28 mouse cellular contexts compared by ENCODE assay signal in the genomic region with DNA sequence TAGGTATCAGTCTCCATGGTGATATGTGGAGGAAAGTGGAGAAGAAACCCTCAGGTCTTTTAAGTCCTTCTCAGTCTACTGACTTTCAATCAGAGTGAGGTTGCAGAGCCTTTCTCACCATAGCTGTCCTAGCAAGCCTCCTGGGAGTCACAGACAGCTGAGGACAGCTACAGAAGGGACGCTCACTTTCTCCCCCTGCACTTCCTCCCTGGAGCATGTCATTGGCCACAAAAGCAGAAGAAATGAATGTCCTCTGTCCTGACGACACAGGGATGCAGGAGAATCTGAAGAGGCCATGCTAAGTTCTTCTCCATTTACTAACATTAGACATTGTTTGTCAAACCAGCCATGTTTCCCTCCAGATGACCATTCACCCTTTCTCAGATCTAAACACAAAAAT.
DNase-seq lines count a peak whose midpoint lies in the region; ATAC-seq and TF ChIP-seq lines count a peak whose summit lies in the region.
"Had no signal": no experiment of that assay in that cellular context is flagged by ENCODE, and none has a peak within 500 bp of the region (broad histone marks: within the 10 kb centered on the region; RNA-seq: fewer than 3 reads in every experiment).

No protein-coding gene starts in this region.

- peaks cover 6% of the 10 kb centered on the region for H3K4me1 ChIP-seq in liver, postnatal 0 days (ENCODE audit: insufficient read depth)
- no peaks in the 10 kb centered on the region for H3K4me1 ChIP-seq in liver, embryonic 11.5 days (replicated peaks; ENCODE audit: control insufficient read depth, insufficient read depth, low read length)
- H3K4me1 ChIP-seq in embryonic facial prominence, embryonic 14.5 days (ENCODE audit: control insufficient read depth, insufficient read depth, low read length) = peaks cover 7% of the 10 kb centered on the region; the same call in 1 of the 2 replicates
- no peaks in the 10 kb centered on the region for H3K4me1 ChIP-seq in stomach, embryonic 15.5 days
- H3K4me1 ChIP-seq: liver, embryonic 15.5 days; neural tube, embryonic 12.5 days had no signal

- H3K4me2 ChIP-seq in liver, postnatal 0 days (ENCODE audit: low read depth, low read length) = no peak overlapping the region
- no peak overlapping the region for H3K4me2 ChIP-seq in liver, embryonic 11.5 days
- H3K4me2 ChIP-seq in embryonic facial prominence, embryonic 14.5 days (ENCODE audit: low read depth, low read length) = no peak overlapping the region
- no peak overlapping the region for H3K4me2 ChIP-seq in stomach, embryonic 15.5 days
- H3K4me2 ChIP-seq: hindbrain, embryonic 14.5 days; liver, embryonic 15.5 days; neural tube, embryonic 12.5 days had no signal

- H3K27ac ChIP-seq in liver, postnatal 0 days (ENCODE audit: low read depth) = peak overlapping the region; percentile 73; the same call in 1 of the 2 replicates
- H3K27ac ChIP-seq in liver, embryonic 11.5 days (ENCODE audit: low read depth, low read length) = no peak overlapping the region
- no peak overlapping the region for H3K27ac ChIP-seq in embryonic facial prominence, embryonic 14.5 days (replicated peaks; ENCODE audit: low read depth, low read length)
- 0 out of 2 replicates have a peak overlapping the region, but pooled peaks have one; percentile 23 for H3K27ac ChIP-seq in stomach, embryonic 15.5 days
- H3K27ac ChIP-seq in gastrocnemius, adult 2 months = no peak overlapping the region
- H3K27ac ChIP-seq: hindbrain, embryonic 14.5 days; kidney, embryonic 15.5 days; liver, embryonic 15.5 days; neural tube, embryonic 12.5 days had no signal

- intact Hi-C loops in gastrocnemius, adult 2 months (cut with DNase I) = no loop called here
- intact Hi-C loops in left cerebral cortex, postnatal 36 days (cut with DNase I) = no loop called here

- DNase-seq in liver, postnatal 0 days = no peak
- no peak for DNase-seq in liver, embryonic 11.5 days (ENCODE audit: low spot score)
- no peak for DNase-seq in embryonic facial prominence, embryonic 14.5 days (ENCODE audit: low spot score)
- no peak for DNase-seq in gastrocnemius, adult 2 months
- DNase-seq in left cerebral cortex, postnatal 36 days (ENCODE audit: low spot score in 2 of 2) = no peak
- DNase-seq: cerebellum, adult 2 months; cerebellum, postnatal 14 days; gastrocnemius, postnatal 10 days; heart, adult 11 months; heart, postnatal 4 days; kidney, adult 18-20 months; kidney, postnatal 25 days; left cerebral cortex, postnatal 4 days; liver; lung, postnatal 4 days; right cerebral cortex, adult 18-20 months; spleen, adult 18-20 months had no signal

- 31% methylated on average over 2 of the region's 2 CpGs for WGBS in liver, postnatal 0 days (ENCODE audit: insufficient replicate concordance)
- WGBS in liver, embryonic 11.5 days = 38% methylated on average over 2 of the region's 2 CpGs
- WGBS in embryonic facial prominence, embryonic 14.5 days = 40% methylated on average over 2 of the region's 2 CpGs
- 40% methylated on average over 2 of the region's 2 CpGs for WGBS in stomach, embryonic 15.5 days

- no peaks in the 10 kb centered on the region for H3K36me3 ChIP-seq in liver, postnatal 0 days (replicated peaks; ENCODE audit: insufficient read depth, low read length)
- H3K36me3 ChIP-seq in liver, embryonic 11.5 days (ENCODE audit: control insufficient read depth, insufficient read depth, low read length) = no peaks in the 10 kb centered on the region
- H3K36me3 ChIP-seq in embryonic facial prominence, embryonic 14.5 days (ENCODE audit: control insufficient read depth, insufficient read depth, low read length) = no peaks in the 10 kb centered on the region
- no peaks in the 10 kb centered on the region for H3K36me3 ChIP-seq in stomach, embryonic 15.5 days
- H3K36me3 ChIP-seq: heart, embryonic 10.5 days; kidney, embryonic 15.5 days; liver, embryonic 15.5 days; neural tube, embryonic 12.5 days had no signal

- no peak for TF ChIP-seq EP300 in liver, postnatal 0 days (IDR thresholded peaks at IDR 0.05; ENCODE audit: low read depth)

- ATAC-seq in liver, postnatal 0 days = no peak
- ATAC-seq in liver, embryonic 11.5 days (replicated peaks; ENCODE audit: low FRiP score) = no peak
- ATAC-seq in common myeloid progenitor, adult 5-6 weeks (replicated peaks; ENCODE audit: low read depth, poor library complexity, severe bottlenecking) = peak; percentile 79
- ATAC-seq in embryonic facial prominence, embryonic 14.5 days (ENCODE audit: low read depth) = peak; percentile 27; the same call in 1 of the 2 replicates
- ATAC-seq in stomach, embryonic 15.5 days (ENCODE audit: insufficient read depth, low FRiP score, low read depth) = 0 out of 2 replicates have a peak, but pooled peaks have one; percentile 36
- ATAC-seq: CD4-positive, CD25-positive, alpha-beta regulatory T cell, adult 4 months; forebrain, embryonic 16.5 days had no signal

- no peak overlapping the region for H3K4me3 ChIP-seq in liver, postnatal 0 days (ENCODE audit: low read depth, low read length)
- H3K4me3 ChIP-seq in liver, embryonic 11.5 days (ENCODE audit: low read depth, low read length) = no peak overlapping the region
- no peak overlapping the region for H3K4me3 ChIP-seq in embryonic facial prominence, embryonic 14.5 days (ENCODE audit: low read depth, low read length)
- H3K4me3 ChIP-seq in stomach, embryonic 15.5 days (replicated peaks) = no peak overlapping the region
- H3K4me3 ChIP-seq in gastrocnemius, adult 2 months = no peak overlapping the region
- H3K4me3 ChIP-seq: erythroblast, embryonic 14.5 days; heart, embryonic 10.5 days; kidney, embryonic 15.5 days; liver, embryonic 15.5 days; myocyte; neural tube, embryonic 12.5 days had no signal

- H3K9me3 ChIP-seq in liver, postnatal 0 days (ENCODE audit: low read length) = no peaks in the 10 kb centered on the region
- no peaks in the 10 kb centered on the region for H3K9me3 ChIP-seq in liver, embryonic 11.5 days (ENCODE audit: control insufficient read depth, low read length)
- no peaks in the 10 kb centered on the region for H3K9me3 ChIP-seq in embryonic facial prominence, embryonic 14.5 days (ENCODE audit: control insufficient read depth, low read length)
- H3K9me3 ChIP-seq in stomach, embryonic 15.5 days = no peaks in the 10 kb centered on the region
- H3K9me3 ChIP-seq: heart, embryonic 10.5 days; kidney, embryonic 15.5 days; liver, embryonic 15.5 days; neural tube, embryonic 12.5 days had no signal

- H3K9ac ChIP-seq in liver, postnatal 0 days (replicated peaks) = no peak overlapping the region
- H3K9ac ChIP-seq in liver, embryonic 11.5 days (ENCODE audit: low read depth, low read length) = no peak overlapping the region
- H3K9ac ChIP-seq in embryonic facial prominence, embryonic 14.5 days (ENCODE audit: low read depth, low read length) = no peak overlapping the region
- H3K9ac ChIP-seq in stomach, embryonic 15.5 days = no peak overlapping the region
- H3K9ac ChIP-seq: hindbrain, embryonic 14.5 days; kidney, embryonic 15.5 days; liver, embryonic 15.5 days; neural tube, embryonic 12.5 days had no signal

- no peaks in the 10 kb centered on the region for H3K27me3 ChIP-seq in liver, postnatal 0 days (ENCODE audit: insufficient read depth, low read length)
- H3K27me3 ChIP-seq in liver, embryonic 11.5 days (replicated peaks; ENCODE audit: control insufficient read depth, insufficient read depth, low read length) = no peaks in the 10 kb centered on the region
- peaks cover 9% of the 10 kb centered on the region; the same call in 1 of the 2 replicates for H3K27me3 ChIP-seq in embryonic facial prominence, embryonic 14.5 days (replicated peaks; ENCODE audit: control insufficient read depth, insufficient read depth, low read length)
- no peaks in the 10 kb centered on the region for H3K27me3 ChIP-seq in stomach, embryonic 15.5 days (replicated peaks)
- H3K27me3 ChIP-seq: liver, embryonic 15.5 days; neural tube, embryonic 12.5 days had no signal

- no peak for TF ChIP-seq CTCF in liver, postnatal 0 days (IDR thresholded peaks at IDR 0.05; ENCODE audit: low read depth)
- no peak for TF ChIP-seq CTCF in gastrocnemius, adult 2 months (IDR thresholded peaks at IDR 0.05)

Comparison
In these comparisons a context has a peak if more than half of its experiments do, and no peak if none do; other contexts are left out.
1. H3K27ac ChIP-seq: peak in liver, postnatal 0 days (single experiment) and stomach, embryonic 15.5 days (single experiment); none in liver, embryonic 11.5 days (single experiment), embryonic facial prominence, embryonic 14.5 days (single experiment) and gastrocnemius, adult 2 months (single experiment).
2. ATAC-seq: peak in common myeloid progenitor, adult 5-6 weeks (single experiment), embryonic facial prominence, embryonic 14.5 days (single experiment) and stomach, embryonic 15.5 days (single experiment); none in liver, postnatal 0 days (single experiment) and liver, embryonic 11.5 days (single experiment).